9 mouse cellular contexts compared by ENCODE assay signal in genomic region chr2:70558112-70558842, GRCm38 (mm10). TPM values are rescaled to one million over a fixed set of nuclear protein-coding genes. Genes with fewer than 3 reads are reported as not detected.
DNase-seq lines count a peak whose midpoint lies in the region; TF ChIP-seq lines count a peak whose summit lies in the region.
"Had no signal": no experiment of that assay in that cellular context is flagged by ENCODE, and none has a peak within 500 bp of the region (broad histone marks: within the 10 kb centered on the region; RNA-seq: fewer than 3 reads in every experiment).

No protein-coding gene starts in this region.

- peaks cover 12% of the 10 kb centered on the region for H3K9me3 ChIP-seq in CH12.LX (replicated peaks; ENCODE audit: low read length)

- no peak for TF ChIP-seq POLR2A in CH12.LX (IDR thresholded peaks at IDR 0.05; ENCODE audit: low read depth, low read length)

- H3K9ac ChIP-seq in CH12.LX (ENCODE audit: insufficient read depth, low read depth), result no peak overlapping the region

- H3K27me3 ChIP-seq in CH12.LX (replicated peaks), result peaks cover 21% of the 10 kb centered on the region

- no peak overlapping the region for H3K27ac ChIP-seq in CH12.LX (ENCODE audit: insufficient read depth, low read depth)

- H3K4me3 ChIP-seq in CH12.LX (replicated peaks in 1 of 3; ENCODE audit: low read depth in 2 of 3, low read length in 2 of 3, poor library complexity in 1 of 3), result peak overlapping the region; percentile 31 to 52 (median 50)

- peak overlapping the region; percentile 81 for H3K4me2 ChIP-seq in CH12.LX (ENCODE audit: insufficient read depth, low read depth, poor library complexity, severe bottlenecking)

- peak; percentile 72 for TF ChIP-seq RAD21 in CH12.LX (IDR thresholded peaks at IDR 0.05; ENCODE audit: low read depth, low read length)

- peak; percentile 81 to 83 for TF ChIP-seq CTCF in CH12.LX (conservative IDR thresholded peaks at IDR 0.05 in 1 of 2, IDR thresholded peaks at IDR 0.05 in 1 of 2; ENCODE audit: low read depth in 2 of 2, low read length in 2 of 2)

- H3K36me3 ChIP-seq in CH12.LX (replicated peaks in 1 of 2; ENCODE audit: control insufficient read depth in 1 of 2, insufficient read depth in 1 of 2, low read length in 1 of 2), result no peaks in the 10 kb centered on the region

- no peaks in the 10 kb centered on the region for H3K79me2 ChIP-seq in CH12.LX (replicated peaks; ENCODE audit: control insufficient read depth, extremely low read depth, insufficient read depth, poor library complexity, severe bottlenecking)

- peaks cover 9 to 51% of the 10 kb centered on the region in 2 experiments for H3K4me1 ChIP-seq in CH12.LX (ENCODE audit: control insufficient read depth in 1 of 2, insufficient read depth in 2 of 2)

- TF ChIP-seq EP300 in CH12.LX (IDR thresholded peaks at IDR 0.05; ENCODE audit: low read length), result no peak

- dilution Hi-C loops in CH12.LX (cut with MboI; ENCODE audit: extremely low pct_ligation_motif_present, extremely low pct_unique_long_range_greater_than_20kb, low sequenced_read_pairs), result no loop called here

- intact Hi-C loops in heart, postnatal 10 days (cut with DNase I), result loop anchor here (1.0 kb wide), 2 partner anchors 299 to 431 kb away; no protein-coding TSS in a partner anchor

- in situ Hi-C loops in CH12.LX (cut with MboI; ENCODE audit: low pct_ligation_motif_present, low pct_unique_long_range_greater_than_20kb, low sequenced_read_pairs), result loop anchor here (25.0 kb wide), 1 partner anchor 421 kb away; no protein-coding TSS in a partner anchor

- peak; percentile 96 for DNase-seq in CH12.LX (ENCODE audit: extremely low read depth)
- peak; percentile 64 for DNase-seq in adrenal gland, adult 8-10 months
- peak; percentile 88 for DNase-seq in embryo, embryonic 9.5 days (ENCODE audit: extremely low spot score)
- DNase-seq in heart, postnatal 10 days, result peak; percentile 78 to 89
- DNase-seq in layer of hippocampus, adult 9-10 months (ENCODE audit: low spot score), result peak; percentile 82
- DNase-seq in lung, postnatal 36 days, result peak; percentile 92
- DNase-seq in retina, postnatal 7 days (ENCODE audit: low read depth, low spot score), result peak; percentile 84
- DNase-seq in thymus, postnatal 36 days, result peak; percentile 49 to 56

TF ChIP-seq in CH12.LX, 34 proteins besides CTCF, POLR2A, EP300 and RAD21:
- TF ChIP-seq NRF1 (IDR thresholded peaks at IDR 0.05; ENCODE audit: low read depth, low read length) (no peak), MAX (IDR thresholded peaks at IDR 0.05; ENCODE audit: low read length) (no peak), POLR2AphosphoS2 (IDR thresholded peaks at IDR 0.05; ENCODE audit: low read depth, low read length) (no peak), ETS1 (conservative IDR thresholded peaks at IDR 0.05; ENCODE audit: low read depth, low read length) (peak; percentile 38; the same call in 1 of the 2 replicates), E2F4 (IDR thresholded peaks at IDR 0.05; ENCODE audit: insufficient replicate concordance, low read depth, low read length) (no peak), KAT2A (IDR thresholded peaks at IDR 0.05; ENCODE audit: insufficient replicate concordance, low read length) (no peak), SIN3A (IDR thresholded peaks at IDR 0.05; ENCODE audit: low read length) (peak; percentile 46; the same call in 1 of the 2 replicates), ZC3H11A (IDR thresholded peaks at IDR 0.05; ENCODE audit: low read depth, low read length) (no peak), SMC3 (IDR thresholded peaks at IDR 0.05; ENCODE audit: low read depth, low read length) (peak; percentile 68), ZNF384 (IDR thresholded peaks at IDR 0.05; ENCODE audit: low read depth, low read length) (peak; percentile 87), ZKSCAN1 (IDR thresholded peaks at IDR 0.05; ENCODE audit: borderline replicate concordance, low read depth, low read length) (no peak), MAZ (IDR thresholded peaks at IDR 0.05; ENCODE audit: low read depth, low read length) (peak; percentile 76), MXI1 (IDR thresholded peaks at IDR 0.05; ENCODE audit: low read depth, low read length) (no peak), MEF2A (IDR thresholded peaks at IDR 0.05; ENCODE audit: borderline replicate concordance, low read depth, low read length) (0 out of 2 replicates have a peak, but pooled peaks have one; percentile 15), USF2 (conservative IDR thresholded peaks at IDR 0.05; ENCODE audit: low read depth, low read length) (no peak), BHLHE40 (IDR thresholded peaks at IDR 0.05; ENCODE audit: low read depth, low read length) (no peak), ELF1 (IDR thresholded peaks at IDR 0.05; ENCODE audit: low read depth, low read length) (no peak), TCF12 (IDR thresholded peaks at IDR 0.05; ENCODE audit: low read depth, low read length) (0 out of 2 replicates have a peak, but pooled peaks have one; percentile 10), MYC (IDR thresholded peaks at IDR 0.05; ENCODE audit: low read depth, low read length) (no peak), MAFK (IDR thresholded peaks at IDR 0.05; ENCODE audit: insufficient replicate concordance, low read length) (no peak), IRF4 (IDR thresholded peaks at IDR 0.05; ENCODE audit: low read depth, low read length) (no peak; the same call in 1 of the 2 replicates)
TF ChIP-seq in CH12.LX: peak in this region for 7.

RNA-seq across cellular contexts. Expression of gene Gad1, which starts 5.4 kb away (rescaled TPM):
- total RNA-seq in CH12.LX (2012; rRNA removed) (0.50 and 1.4 TPM in 2 replicates), CH12.LX (2014; rRNA removed) (1.7 and 1.9 TPM in 2 replicates)
- polyA plus RNA-seq in CH12.LX (2012; ENCODE audit: insufficient read length, low read depth), result 1.2 and 1.3 TPM in 2 replicates
- total RNA-seq in adrenal gland, adult 8-10 months (2022), result 10 to 100 TPM; 12.4 to 20.9 (median 15.5) TPM
- total RNA-seq in heart, postnatal 10 days (2021), result under 1 TPM; 0.47 to 0.67 TPM
- total RNA-seq: hematopoietic stem cell, adult 5-6 weeks had no signal

RNA-seq across cellular contexts. Expression of gene Erich2, which starts 49.7 kb away (rescaled TPM):
- total RNA-seq in CH12.LX (2012; rRNA removed), result not detected in 2 replicates
- not detected in 2 replicates for total RNA-seq in CH12.LX (2014; rRNA removed)
- polyA plus RNA-seq in CH12.LX (2012; ENCODE audit: insufficient read length, low read depth), result 0.24 and 0.27 TPM in 2 replicates
- under 1 TPM; 0.28 to 0.68 (median 0.38) TPM for total RNA-seq in adrenal gland, adult 8-10 months (2022)
- total RNA-seq in heart, postnatal 10 days (2021), result not detected

Comparison
In these comparisons a context has a peak if more than half of its experiments do, and no peak if none do; other contexts are left out.
1. RNA of gene Gad1, which starts 5.4 kb away (total RNA-seq): 12.4 to 20.9 TPM in adrenal gland, adult 8-10 months; 0.50 to 1.9 TPM in CH12.LX and 0.47 to 0.67 TPM in heart, postnatal 10 days; every median in the first group is over 4 times any median in the second.
2. Peak in every context shown above with its lines, with median percentiles within 50 percentile points of each other: DNase-seq.